Mouse (Mus musculus) adrenal gland, adult 18-20 months (tissue): ENCODE data around the gene Nrbf2. TPM values are rescaled to one million over a fixed set of nuclear protein-coding genes. Genes with fewer than 3 reads are reported as not detected.
A peak's percentile ranks its signal among the peaks of the same experiment; 100 is the strongest.

ENCODE experiments used
- DNase-seq, 2 experiments: peaks; one replicate each; pipeline ENCODE4 v3.0.0; 2021 to 2022; ENCODE audit warnings: low spot score in 2 of 2
- total RNA-seq, 2 experiments: library from RNA; stranded (reverse); gene quantifications; 1 replicate in 1 of 2; 2 replicates in 1 of 2; pipeline ENCODE4 v1.2.3; 2021

The Nrbf2 gene
- total RNA-seq, 2 experiments from 2014 or later = 18.1 to 23.7 TPM

GRCm38 (mm10) chr10:67296482-67297152, 11.5 kb upstream of the Nrbf2 start:
- no peak for DNase-seq

GRCm38 (mm10) chr10:67295938-67296466, 10.9 kb upstream of the Nrbf2 start:
- DNase-seq = no peak

- no peak for DNase-seq
Observed at GRCm38 (mm10) chr10:67295331-67295730, 10.2 kb upstream of the Nrbf2 start.

- DNase-seq = no peak
Observed at GRCm38 (mm10) chr10:67291087-67291486, 6.0 kb upstream of the Nrbf2 start.

- DNase-seq = no peak
Observed at GRCm38 (mm10) chr10:67290622-67291021, 5.5 kb upstream of the Nrbf2 start.

- peak in 1 of 2 experiments; percentile 49 for DNase-seq
Observed at GRCm38 (mm10) chr10:67287877-67288276, 2.8 kb upstream of the Nrbf2 start.

GRCm38 (mm10) chr10:67284761-67285175, 337 bp downstream of the Nrbf2 start:
- peak; percentile 49 to 57 for DNase-seq

- DNase-seq = peak; percentile 35 to 40
Observed at GRCm38 (mm10) chr10:67284311-67284710, 794 bp downstream of the Nrbf2 start.

- DNase-seq = no peak
Observed at GRCm38 (mm10) chr10:67283516-67283915, 1.6 kb downstream of the Nrbf2 start.

GRCm38 (mm10) chr10:67282531-67282930, 2.6 kb downstream of the Nrbf2 start:
- DNase-seq = no peak

- no peak for DNase-seq
Observed at GRCm38 (mm10) chr10:67281852-67282251, 3.3 kb downstream of the Nrbf2 start.

- no peak for DNase-seq
Observed at GRCm38 (mm10) chr10:67275916-67276315, 9.2 kb downstream of the Nrbf2 start.

GRCm38 (mm10) chr10:67264852-67265251, 20.3 kb downstream of the Nrbf2 start:
- peak; percentile 29 to 48 for DNase-seq

- DNase-seq = no peak
Observed at GRCm38 (mm10) chr10:67253115-67253514, 32.0 kb downstream of the Nrbf2 start.

GRCm38 (mm10) chr10:67252353-67252752, 32.8 kb downstream of the Nrbf2 start:
- DNase-seq = no peak

- DNase-seq = no peak
Observed at GRCm38 (mm10) chr10:67250846-67251245, 34.3 kb downstream of the Nrbf2 start.

GRCm38 (mm10) chr10:67249486-67249885, 35.6 kb downstream of the Nrbf2 start:
- no peak for DNase-seq

GRCm38 (mm10) chr10:67247145-67247544, 38.0 kb downstream of the Nrbf2 start:
- no peak for DNase-seq

- DNase-seq = no peak
Observed at GRCm38 (mm10) chr10:67230439-67230838, 54.7 kb downstream of the Nrbf2 start.

GRCm38 (mm10) chr10:67226543-67226942, 58.6 kb downstream of the Nrbf2 start:
- DNase-seq = no peak

GRCm38 (mm10) chr10:67226109-67226508, 59.0 kb downstream of the Nrbf2 start:
- peak in 1 of 2 experiments; percentile 36 for DNase-seq

- no peak for DNase-seq
Observed at GRCm38 (mm10) chr10:67225528-67225927, 59.6 kb downstream of the Nrbf2 start.

- DNase-seq = no peak
Observed at GRCm38 (mm10) chr10:67223942-67224341, 61.2 kb downstream of the Nrbf2 start.
